Comparison of ENCODE assay signal across 11 mouse cellular contexts in genomic region chr17:27194258-27195185, GRCm38 (mm10). TPM values are rescaled to one million over a fixed set of nuclear protein-coding genes. Genes with fewer than 3 reads are reported as not detected.
DNase-seq lines count a peak whose midpoint lies in the region; ATAC-seq lines count a peak whose summit lies in the region.
"Had no signal": no experiment of that assay in that cellular context is flagged by ENCODE, and none has a peak within 500 bp of the region (broad histone marks: within the 10 kb centered on the region; RNA-seq: fewer than 3 reads in every experiment).

No protein-coding gene starts in this region.

- no peaks in the 10 kb centered on the region for H3K9me3 ChIP-seq in limb, embryonic 13.5 days
- H3K9me3 ChIP-seq in midbrain, embryonic 15.5 days, result no peaks in the 10 kb centered on the region

- no peak overlapping the region for H3K4me2 ChIP-seq in limb, embryonic 13.5 days (replicated peaks)
- H3K4me2 ChIP-seq in midbrain, embryonic 15.5 days, result no peak overlapping the region

- H3K27ac ChIP-seq in limb, embryonic 13.5 days, result no peak overlapping the region; the same call in 1 of the 2 replicates
- H3K27ac ChIP-seq in midbrain, embryonic 15.5 days, result peak overlapping the region; percentile 78
- H3K27ac ChIP-seq: macrophage had no signal

- H3K4me1 ChIP-seq in limb, embryonic 13.5 days, result peaks cover 21% of the 10 kb centered on the region
- peaks cover 46% of the 10 kb centered on the region for H3K4me1 ChIP-seq in midbrain, embryonic 15.5 days

- intact Hi-C loops in gastrocnemius, postnatal 36 days (cut with DNase I), result no loop called here

- no peak for ATAC-seq in limb, embryonic 13.5 days (ENCODE audit: low FRiP score, low read depth)
- ATAC-seq in midbrain, embryonic 15.5 days (replicated peaks), result no peak
- ATAC-seq: CD4-positive, CD25-positive, alpha-beta regulatory T cell, adult 4 months had no signal

- 75% methylated on average over 20 of the region's 20 CpGs for WGBS in limb, embryonic 13.5 days
- WGBS in midbrain, embryonic 15.5 days, result 39% methylated on average over 20 of the region's 20 CpGs

- H3K27me3 ChIP-seq in limb, embryonic 13.5 days, result no peaks in the 10 kb centered on the region
- H3K27me3 ChIP-seq in midbrain, embryonic 15.5 days (replicated peaks), result no peaks in the 10 kb centered on the region

- H3K36me3 ChIP-seq in limb, embryonic 13.5 days, result peaks cover 99% of the 10 kb centered on the region
- peaks cover 32% of the 10 kb centered on the region for H3K36me3 ChIP-seq in midbrain, embryonic 15.5 days (replicated peaks)

- 0 out of 2 replicates have a peak overlapping the region, but pooled peaks have one; percentile 8 for H3K9ac ChIP-seq in limb, embryonic 13.5 days
- 0 out of 2 replicates have a peak overlapping the region, but pooled peaks have one; percentile 16 for H3K9ac ChIP-seq in midbrain, embryonic 15.5 days

- H3K4me3 ChIP-seq in limb, embryonic 13.5 days, result no peak overlapping the region
- no peak overlapping the region for H3K4me3 ChIP-seq in midbrain, embryonic 15.5 days

- peak; percentile 61 for DNase-seq in gastrocnemius, postnatal 10 days
- DNase-seq in gastrocnemius, postnatal 36 days, result no peak
- DNase-seq in c-Kit-positive CD71-positive TER-119-positive erythroid progenitor cells, embryonic 14.5 days (ENCODE audit: low spot score), result peak; percentile 73
- DNase-seq in layer of hippocampus, postnatal 10 days (ENCODE audit: low spot score in 2 of 2), result no peak
- no peak for DNase-seq in urinary bladder, postnatal 25 days (ENCODE audit: low spot score)
- no peak for DNase-seq in embryo, embryonic 11 days

RNA-seq across cellular contexts. Expression of gene Lemd2, which starts 9.7 kb away (rescaled TPM):
- total RNA-seq in gastrocnemius, postnatal 10 days (2021), result 10 to 100 TPM; 23.2 to 30.1 TPM
- 10 to 100 TPM; 17.8 to 20.4 TPM for total RNA-seq in gastrocnemius, postnatal 36 days (2021)
- 18.6 and 18.8 TPM in 2 replicates for polyA plus RNA-seq in limb, embryonic 13.5 days (2015; fragmentation: Nextera tagmentation; extraction: Ambion mirVana)
- 26.1 and 26.7 TPM in 2 replicates for polyA plus RNA-seq in midbrain, embryonic 15.5 days (2015; fragmentation: Nextera tagmentation; extraction: Ambion mirVana)
- 10 to 100 TPM; 48.4 to 56.2 TPM for total RNA-seq in layer of hippocampus, postnatal 10 days (2021)

RNA-seq across cellular contexts. Expression of gene Ip6k3, which starts 26.9 kb away (rescaled TPM):
- 10 to 100 TPM; 63.5 to 81.2 TPM for total RNA-seq in gastrocnemius, postnatal 10 days (2021)
- total RNA-seq in gastrocnemius, postnatal 36 days (2021), result 10 to 100 TPM; 56.6 to 86.1 TPM
- 0.38 and 0.55 TPM in 2 replicates for polyA plus RNA-seq in limb, embryonic 13.5 days (2015; fragmentation: Nextera tagmentation; extraction: Ambion mirVana)
- polyA plus RNA-seq in midbrain, embryonic 15.5 days (2015; fragmentation: Nextera tagmentation; extraction: Ambion mirVana), result 0.21 and 0.40 TPM in 2 replicates
- not detected for total RNA-seq in layer of hippocampus, postnatal 10 days (2021)
- polyA plus RNA-seq: CD4-positive, CD25-positive, alpha-beta regulatory T cell, adult 4 months; intestine, embryonic 14.5 days; macrophage had no signal

Comparison
In these comparisons a context has a peak if more than half of its experiments do, and no peak if none do; other contexts are left out.
1. DNase-seq: peak in gastrocnemius, postnatal 10 days (single experiment) and c-Kit-positive CD71-positive TER-119-positive erythroid progenitor cells, embryonic 14.5 days (single experiment); none in gastrocnemius, postnatal 36 days (0 of 2), layer of hippocampus, postnatal 10 days (0 of 2), urinary bladder, postnatal 25 days (single experiment) and embryo, embryonic 11 days (single experiment).
2. RNA of gene Ip6k3, which starts 26.9 kb away (total RNA-seq): 56.6 to 86.1 TPM in gastrocnemius, postnatal 36 days and 63.5 to 81.2 TPM in gastrocnemius, postnatal 10 days; not detected in layer of hippocampus, postnatal 10 days; every median in the first group is over 10 times any median in the second.